Mouse (Mus musculus) heart, embryonic 14.5 days (tissue): ENCODE measurements around the gene Zbed6. TPM values are rescaled to one million over a fixed set of nuclear protein-coding genes. Genes with fewer than 3 reads are reported as not detected.

ENCODE experiments used
- ATAC-seq: fragments of 200-750 bp; cut with Nextera tagmentation; 2 replicates; pipeline ENCODE4 v1.8.0; 2017; ENCODE audit warnings: low read depth, moderate TSS enrichment; ENCODE audit not compliant: insufficient number of reproducible peaks, insufficient read depth, low FRiP score
- H3K27ac ChIP-seq, 2 experiments: fragments of 200-500 bp in 1 of 2; fragments of 300-500 bp in 1 of 2; sonication (generic) in 1 of 2; replicated peaks in 1 of 2; 2 replicates each; pipeline ENCODE4 v1.5.1; 2012 to 2014; ENCODE audit warnings: low read depth in 2 of 2, low read length in 2 of 2, control low read depth in 1 of 2, mild to moderate bottlenecking in 1 of 2, mixed read lengths in 1 of 2; ENCODE audit not compliant: control insufficient read depth in 1 of 2, insufficient read depth in 1 of 2
- H3K27me3 ChIP-seq: fragments of 300-500 bp; sonication (generic); 2 replicates; pipeline ENCODE4 v1.6.1; 2014; ENCODE audit warnings: mild to moderate bottlenecking, low read length, control low read depth; ENCODE audit not compliant: control insufficient read depth, insufficient read depth
- H3K36me3 ChIP-seq: fragments of 300-500 bp; sonication (generic); 2 replicates; pipeline ENCODE4 v1.6.1; 2014; ENCODE audit warnings: mild to moderate bottlenecking, control low read depth, low read length, mixed read lengths; ENCODE audit not compliant: control insufficient read depth, insufficient read depth
- H3K4me1 ChIP-seq, 2 experiments: fragments of 200-500 bp in 1 of 2; fragments of 300-500 bp in 1 of 2; sonication (generic) in 1 of 2; 2 replicates each; pipeline ENCODE4 v1.6.1; 2012 to 2014; ENCODE audit warnings: low read length in 2 of 2, control low read depth in 1 of 2, mixed read lengths in 1 of 2; ENCODE audit not compliant: control insufficient read depth in 2 of 2, insufficient read depth in 2 of 2
- H3K4me2 ChIP-seq: fragments of 300-500 bp; sonication (generic); 2 replicates; pipeline ENCODE4 v1.6.1; 2014; ENCODE audit warnings: mild to moderate bottlenecking, low read length
- H3K4me3 ChIP-seq, 2 experiments: fragments of 200-500 bp in 1 of 2; fragments of 300-500 bp in 1 of 2; sonication (generic) in 1 of 2; 2 replicates each; pipeline ENCODE4 v1.5.1; 2012 to 2014; ENCODE audit warnings: low read length in 2 of 2, mild to moderate bottlenecking in 2 of 2, control low read depth in 1 of 2, low read depth in 1 of 2, moderate library complexity in 1 of 2; ENCODE audit not compliant: control insufficient read depth in 1 of 2, insufficient read depth in 1 of 2
- H3K9ac ChIP-seq: fragments of 300-500 bp; sonication (generic); 2 replicates; pipeline ENCODE4 v1.6.1; 2014; ENCODE audit warnings: mild to moderate bottlenecking, low read length
- H3K9me3 ChIP-seq: fragments of 300-500 bp; sonication (generic); 2 replicates; pipeline ENCODE4 v1.6.1; 2016; ENCODE audit warnings: low read length, control low read depth; ENCODE audit not compliant: control insufficient read depth
- WGBS: fragments of 180-500 bp; shearing (Covaris S2); extraction: QIAGEN DNeasy Blood & Tissue Kit; methylation state at CpG from one replicate; pipeline ENCODE4 v1.1.7; 2014; 5-methylcytosine and 5-hydroxymethylcytosine counted together
- polyA plus RNA-seq: library from polyadenylated mRNA; unstranded; fragments of >200 nt; fragmentation: Nextera tagmentation; extraction: Ambion mirVana; gene quantifications from 2 replicates; pipeline ENCODE4 v1.2.1, GENCODE M21; 2014

The Zbed6 gene
- polyA plus RNA-seq, 1 experiment from 2014 or later: not detected

- no peaks in the 10 kb centered on the region for H3K27me3 ChIP-seq
- H3K9me3 ChIP-seq: no peaks in the 10 kb centered on the region
- H3K27ac ChIP-seq: peak overlapping the region; percentile 53 to 91; a peak in 3 of 4 replicates
- H3K4me3 ChIP-seq: no peak overlapping the region
- peaks cover 33 to 39% of the 10 kb centered on the region in 2 experiments for H3K4me1 ChIP-seq
- no peaks in the 10 kb centered on the region for H3K36me3 ChIP-seq
- no peak overlapping the region for H3K4me2 ChIP-seq
- WGBS: 72% methylated on average over 11 of the region's 11 CpGs
- H3K9ac ChIP-seq: peak overlapping the region; percentile 34
- ATAC-seq: no peak
Observed at GRCm38 (mm10) chr1:133693536-133694114, 32.9 kb upstream of the Zbed6 start.

GRCm38 (mm10) chr1:133692195-133692594 is 31.5 kb upstream of the Zbed6 start:
- Histone ChIP-seq H3K4me2 (no peak overlapping the region), H3K4me1 (peaks cover 33 to 39% of the 10 kb centered on the region in 2 experiments), H3K27ac (no peak overlapping the region), H3K4me3 (no peak overlapping the region), H3K9ac (no peak overlapping the region), H3K27me3 (no peaks in the 10 kb centered on the region), H3K9me3 (no peaks in the 10 kb centered on the region), H3K36me3 (no peaks in the 10 kb centered on the region)
- WGBS: 29% methylated on average over 4 of the region's 4 CpGs
- no peak for ATAC-seq

GRCm38 (mm10) chr1:133691046-133691445 is 30.4 kb upstream of the Zbed6 start:
- Histone ChIP-seq H3K27ac (no peak overlapping the region), H3K36me3 (no peaks in the 10 kb centered on the region), H3K27me3 (no peaks in the 10 kb centered on the region), H3K4me2 (no peak overlapping the region), H3K4me1 (peaks cover 27 to 28% of the 10 kb centered on the region in 2 experiments), H3K9ac (no peak overlapping the region), H3K9me3 (no peaks in the 10 kb centered on the region), H3K4me3 (no peak overlapping the region)
- no peak for ATAC-seq
- WGBS: 95% methylated on average over 6 of the region's 6 CpGs

- Histone ChIP-seq H3K4me2 (no peak within 1 kb of the TSS), H3K4me3 (no peak within 1 kb of the TSS), H3K4me1 (peaks cover 17 to 19% of the 10 kb centered on the region in 2 experiments), H3K36me3 (no peaks in the 10 kb centered on the region), H3K27ac (no peak within 1 kb of the TSS), H3K9ac (no peak within 1 kb of the TSS), H3K27me3 (no peaks in the 10 kb centered on the region), H3K9me3 (no peaks in the 10 kb centered on the region)
- 28% methylated on average over 6 of the region's 6 CpGs for WGBS
- ATAC-seq: no peak
Observed at GRCm38 (mm10) chr1:133689897-133690296, 29.2 kb upstream of the Zbed6 start, which contains the start of gene Lax1. Gene Lax1 (minus strand): TSS chr1:133690108.

- Histone ChIP-seq H3K4me3 (no peak overlapping the region), H3K27ac (no peak overlapping the region), H3K4me1 (peaks cover 3 to 5% of the 10 kb centered on the region in 2 experiments), H3K9me3 (no peaks in the 10 kb centered on the region), H3K9ac (no peak overlapping the region), H3K4me2 (no peak overlapping the region), H3K36me3 (no peaks in the 10 kb centered on the region), H3K27me3 (no peaks in the 10 kb centered on the region)
- ATAC-seq: no peak
- WGBS: 74% methylated on average over 7 of the region's 7 CpGs
Observed at GRCm38 (mm10) chr1:133688301-133688700, 27.6 kb upstream of the Zbed6 start.

DNA sequence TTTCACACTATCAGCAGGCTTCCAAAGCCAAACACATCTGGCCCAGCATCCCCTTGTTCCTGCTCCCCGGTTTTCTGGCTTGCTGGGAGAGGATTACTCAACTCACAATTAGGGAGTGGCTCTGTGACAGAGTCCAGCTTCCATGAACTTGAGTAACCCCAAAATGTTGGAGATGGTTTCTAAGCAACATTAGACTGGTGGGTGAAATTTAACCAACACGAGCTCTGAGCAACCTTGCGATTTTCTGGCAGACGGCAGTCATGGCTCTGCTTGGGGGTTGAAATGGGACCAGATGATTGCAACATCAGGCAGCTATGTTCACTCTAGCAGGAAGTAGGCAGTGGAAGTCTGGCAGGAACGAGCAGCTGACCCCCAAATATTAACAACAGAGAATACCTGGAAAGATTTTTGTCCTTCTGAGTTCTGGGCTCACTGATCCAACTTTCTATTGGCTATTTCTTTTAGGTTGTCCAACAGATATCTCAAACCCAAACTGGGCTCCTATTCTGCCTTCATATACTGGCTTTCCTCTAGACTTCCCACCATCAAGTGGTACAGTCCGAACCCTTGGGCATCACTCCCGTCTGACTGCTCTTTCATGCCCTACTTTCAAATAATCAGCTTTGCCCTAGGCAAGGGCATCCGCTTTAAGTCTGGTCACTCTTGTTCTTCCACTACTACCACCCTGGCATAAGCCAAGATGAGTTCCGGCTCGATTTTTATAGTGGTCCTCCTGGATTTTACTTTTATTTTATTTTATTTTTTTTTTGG is 25.2 kb upstream of the Zbed6 start:
- Histone ChIP-seq H3K27ac (no peak overlapping the region), H3K9me3 (no peaks in the 10 kb centered on the region), H3K4me1 (no peaks in the 10 kb centered on the region; a peak in 1 of 4 replicates), H3K36me3 (no peaks in the 10 kb centered on the region), H3K27me3 (no peaks in the 10 kb centered on the region), H3K9ac (no peak overlapping the region), H3K4me2 (no peak overlapping the region), H3K4me3 (no peak overlapping the region)
- no peak for ATAC-seq
- 78% methylated on average over 10 of the region's 10 CpGs for WGBS

- Histone ChIP-seq H3K4me1 (no peaks in the 10 kb centered on the region), H3K27ac (no peak overlapping the region), H3K36me3 (no peaks in the 10 kb centered on the region), H3K4me2 (no peak overlapping the region), H3K27me3 (no peaks in the 10 kb centered on the region), H3K4me3 (no peak overlapping the region), H3K9me3 (no peaks in the 10 kb centered on the region), H3K9ac (no peak overlapping the region)
- ATAC-seq: no peak
- WGBS: 51% methylated on average over 3 of the region's 3 CpGs
Observed at GRCm38 (mm10) chr1:133671801-133672200, 11.1 kb upstream of the Zbed6 start.
